Mouse (Mus musculus) embryonic fibroblast, embryonic 13.5 days (primary cell): ENCODE results near the gene Gas7.

Source experiments
- CTCF ChIP-seq: IDR thresholded peaks from 2 replicates; pipeline ENCODE4 v1.5.1; 2011; ENCODE audit warnings: mild to moderate bottlenecking, control low read depth, low read length, moderate library complexity, borderline replicate concordance; ENCODE audit not compliant: insufficient read depth
- POLR2A ChIP-seq: IDR thresholded peaks from 2 replicates; pipeline ENCODE4 v1.6.1; 2011; ENCODE audit warnings: low read depth, mild to moderate bottlenecking, control low read depth, low read length, moderate library complexity

- TF ChIP-seq CTCF: no peak
- TF ChIP-seq POLR2A: no peak
Measured at GRCm38 (mm10) chr11:67640299-67640698, 185.1 kb downstream of the Gas7 start.
